Mouse (Mus musculus): ENCODE results near the gene Stap2. TPM values are rescaled to one million over a fixed set of nuclear protein-coding genes. Genes with fewer than 3 reads are reported as not detected.

The Stap2 gene
- not detected in 2 replicates for total RNA-seq (2015; ENCODE audit: low replicate concordance)
- 0.98 TPM in 1 of 2 replicates, not detected in the other for total RNA-seq (2017; ENCODE audit: low replicate concordance)

- ATAC-seq (replicated peaks; ENCODE audit: low FRiP score, poor library complexity, severe bottlenecking) = no peak
Observed at GRCm38 (mm10) chr17:56005415-56006061, at the start of gene Stap2, which contains the start of gene Mpnd. Stap2 (minus strand) TSS chr17:56005584. Mpnd (plus strand) TSS chr17:56005711.

GRCm38 (mm10) chr17:56054938-56055337 is 49.6 kb upstream of the Stap2 start:
- no peak for ATAC-seq (replicated peaks; ENCODE audit: low FRiP score, poor library complexity, severe bottlenecking)

- ATAC-seq (replicated peaks; ENCODE audit: low FRiP score, poor library complexity, severe bottlenecking) = no peak
Observed at GRCm38 (mm10) chr17:56051369-56051768, 46.0 kb upstream of the Stap2 start.

GRCm38 (mm10) chr17:56040857-56041163 is 35.4 kb upstream of the Stap2 start:
- no peak for ATAC-seq (replicated peaks; ENCODE audit: low FRiP score, poor library complexity, severe bottlenecking)

DNA sequence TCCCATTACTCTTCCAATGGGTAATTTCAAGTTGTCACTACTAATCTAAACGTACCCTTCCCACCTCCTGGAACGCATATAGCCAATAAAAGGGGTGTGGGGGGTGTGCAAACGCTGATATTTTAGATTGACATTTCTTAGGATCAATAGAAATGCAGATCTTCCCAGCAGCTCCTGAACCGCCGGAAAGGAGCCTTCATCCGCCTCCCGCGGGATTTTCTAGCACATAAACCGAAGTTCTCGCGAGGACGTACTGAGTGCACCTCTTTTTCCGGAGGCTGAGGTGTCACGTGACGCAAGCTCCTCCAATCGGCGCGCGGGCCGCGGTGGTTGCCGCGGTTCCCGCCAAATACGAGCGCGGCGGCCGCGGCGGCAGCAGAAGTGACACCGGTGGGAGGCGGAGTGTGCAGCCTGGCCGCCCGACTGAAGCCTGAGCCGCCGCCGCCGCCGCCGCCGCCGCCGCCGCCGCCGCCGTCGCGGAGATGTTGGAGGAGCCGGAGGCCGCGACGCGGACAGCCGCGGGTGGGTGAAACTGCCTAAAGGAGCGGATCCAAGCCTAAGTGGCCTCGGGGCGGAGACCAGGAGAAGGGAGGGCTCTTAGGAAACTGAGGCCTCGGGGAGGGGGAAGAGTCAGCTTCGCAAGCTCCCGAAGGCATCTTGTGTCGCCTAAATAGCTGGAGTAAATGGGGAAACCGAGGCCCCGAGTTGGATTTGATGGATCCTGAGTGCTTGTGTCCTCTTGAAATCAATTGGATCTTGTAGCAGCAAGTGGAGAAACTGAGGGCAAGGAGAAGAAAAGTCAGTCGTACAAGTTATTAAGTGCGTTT is 34.9 kb upstream of the Stap2 start, which contains the start of gene Chaf1a:
Gene Chaf1a (plus strand): TSS at position 410 of the 827 bp plus-strand sequence.
- peak; percentile 81 for ATAC-seq (replicated peaks; ENCODE audit: low FRiP score, poor library complexity, severe bottlenecking)

DNA sequence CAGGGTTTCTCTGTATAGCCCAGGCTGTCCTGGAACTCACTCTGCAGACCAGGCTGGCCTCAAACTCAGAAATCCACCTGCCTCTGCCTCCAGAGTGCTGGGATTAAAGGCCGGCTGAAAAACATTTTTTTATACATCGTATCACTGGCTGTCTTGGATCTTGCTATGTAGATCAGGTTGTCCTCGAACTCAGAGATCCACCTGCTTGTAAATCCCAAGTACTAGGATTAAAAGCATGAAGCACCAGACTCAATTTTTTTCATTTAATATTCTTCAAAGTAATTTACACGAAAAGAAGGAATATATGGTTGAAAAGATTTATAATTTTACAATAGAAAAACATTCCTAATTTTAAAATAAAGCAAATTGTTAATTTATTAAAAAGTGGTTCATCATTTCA is 34.0 kb upstream of the Stap2 start:
- ATAC-seq (replicated peaks; ENCODE audit: low FRiP score, poor library complexity, severe bottlenecking) = no peak

DNA sequence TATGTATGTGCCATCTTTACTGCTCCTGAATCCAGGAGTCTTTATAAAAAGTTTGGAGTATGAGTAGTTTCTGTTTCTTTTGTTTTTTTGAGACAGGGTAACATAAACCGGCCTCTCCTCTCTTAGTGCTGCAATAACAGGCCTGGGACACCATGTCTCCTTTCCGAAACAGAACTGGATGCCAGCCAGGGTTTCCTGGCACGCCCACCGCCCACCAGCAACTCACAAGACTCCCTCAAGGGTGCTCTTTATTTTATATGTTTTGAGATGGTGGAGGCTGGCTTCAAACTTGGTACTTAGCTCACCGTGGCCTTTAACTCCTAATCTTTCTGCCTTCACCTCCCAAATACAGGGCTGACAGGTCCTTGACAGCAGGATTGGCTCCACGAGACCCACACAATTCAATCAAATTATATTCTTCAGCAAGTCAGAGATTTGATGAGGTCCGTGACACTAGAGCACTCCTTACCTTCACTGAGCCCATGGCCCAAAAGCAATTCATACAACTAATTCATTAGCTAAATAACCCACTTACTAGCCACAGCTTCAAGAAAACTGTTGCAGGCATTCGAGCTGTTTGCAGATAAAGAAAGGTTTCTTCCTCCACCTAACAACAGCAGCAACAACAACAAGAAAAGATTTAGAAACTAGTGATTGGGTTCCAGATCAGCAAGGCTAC is 33.3 kb upstream of the Stap2 start:
- no peak for ATAC-seq (replicated peaks; ENCODE audit: low FRiP score, poor library complexity, severe bottlenecking)

- ATAC-seq (replicated peaks; ENCODE audit: low FRiP score, poor library complexity, severe bottlenecking) = no peak; the same call in 1 of the 2 replicates
Observed at GRCm38 (mm10) chr17:56036901-56037287, 31.5 kb upstream of the Stap2 start.

- ATAC-seq (replicated peaks; ENCODE audit: low FRiP score, poor library complexity, severe bottlenecking) = peak; percentile 85
Observed at GRCm38 (mm10) chr17:56036176-56036900, 31.0 kb upstream of the Stap2 start, which contains the start of gene Sh3gl1. Sh3gl1 (minus strand) TSS chr17:56036635.

DNA sequence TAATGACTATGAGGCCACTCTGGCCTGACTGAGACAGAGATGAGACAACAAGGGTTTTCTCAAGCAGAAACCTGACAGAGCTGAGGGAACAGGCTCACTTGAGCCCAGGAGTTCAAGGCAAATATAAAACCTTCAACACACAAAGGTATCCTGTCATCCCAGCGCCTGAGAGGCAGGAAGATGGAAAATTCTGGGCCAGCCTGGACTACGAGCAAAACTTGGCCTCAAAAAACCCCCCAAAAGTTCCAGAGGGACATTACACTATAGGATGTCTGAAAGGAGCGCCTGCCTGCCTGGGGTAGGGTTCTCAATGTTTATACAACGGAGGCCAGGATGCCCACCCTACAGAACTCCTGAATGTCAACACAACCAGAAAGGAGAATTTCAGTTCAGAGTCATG is 29.8 kb upstream of the Stap2 start:
- no peak for ATAC-seq (replicated peaks; ENCODE audit: low FRiP score, poor library complexity, severe bottlenecking)

DNA sequence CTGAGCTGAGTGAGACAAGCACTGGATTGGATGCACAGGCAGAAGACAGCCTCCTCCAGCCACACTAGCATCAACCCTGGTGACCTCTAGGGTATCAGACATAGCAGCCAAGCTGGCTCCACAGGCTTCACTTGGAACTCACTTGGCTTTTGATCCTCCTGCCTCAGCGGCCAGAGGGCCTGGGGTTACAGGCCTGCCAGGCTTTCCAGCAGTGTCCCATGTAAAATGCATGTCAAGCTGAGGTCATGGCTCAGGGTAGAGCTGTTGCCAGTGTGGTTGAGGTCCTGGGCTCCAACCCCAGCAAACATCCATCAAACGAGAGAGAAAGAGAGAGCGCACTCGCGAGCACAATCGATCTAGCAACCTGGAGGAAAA is 29.3 kb upstream of the Stap2 start:
- ATAC-seq (replicated peaks; ENCODE audit: low FRiP score, poor library complexity, severe bottlenecking) = no peak

GRCm38 (mm10) chr17:56034040-56034725 is 28.8 kb upstream of the Stap2 start:
- no peak for ATAC-seq (replicated peaks; ENCODE audit: low FRiP score, poor library complexity, severe bottlenecking)

- no peak for ATAC-seq (replicated peaks; ENCODE audit: low FRiP score, poor library complexity, severe bottlenecking)
Observed at GRCm38 (mm10) chr17:56032831-56033230, 27.4 kb upstream of the Stap2 start.

- no peak for ATAC-seq (replicated peaks; ENCODE audit: low FRiP score, poor library complexity, severe bottlenecking)
Observed at GRCm38 (mm10) chr17:56032127-56032733, 26.8 kb upstream of the Stap2 start.

DNA sequence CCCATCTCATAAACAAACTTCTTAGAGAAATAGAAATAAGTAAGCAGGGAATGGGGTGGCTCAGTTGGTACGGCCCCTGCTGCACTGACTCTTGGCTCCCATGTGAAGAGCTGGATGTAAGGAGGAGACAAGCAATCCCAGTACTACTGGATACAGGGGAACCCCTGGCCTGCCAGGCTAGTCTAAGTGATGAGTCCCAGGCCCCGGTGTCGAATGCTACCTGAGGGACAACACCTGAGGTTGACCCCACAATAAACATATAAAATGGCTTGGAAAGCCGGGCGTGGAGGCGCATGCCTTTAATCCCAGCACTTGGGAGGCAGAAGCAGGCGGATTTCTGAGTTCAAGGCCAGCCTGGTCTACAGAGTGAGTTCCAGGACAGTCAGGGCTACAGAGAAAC is 26.0 kb upstream of the Stap2 start:
- ATAC-seq (replicated peaks; ENCODE audit: low FRiP score, poor library complexity, severe bottlenecking) = no peak

DNA sequence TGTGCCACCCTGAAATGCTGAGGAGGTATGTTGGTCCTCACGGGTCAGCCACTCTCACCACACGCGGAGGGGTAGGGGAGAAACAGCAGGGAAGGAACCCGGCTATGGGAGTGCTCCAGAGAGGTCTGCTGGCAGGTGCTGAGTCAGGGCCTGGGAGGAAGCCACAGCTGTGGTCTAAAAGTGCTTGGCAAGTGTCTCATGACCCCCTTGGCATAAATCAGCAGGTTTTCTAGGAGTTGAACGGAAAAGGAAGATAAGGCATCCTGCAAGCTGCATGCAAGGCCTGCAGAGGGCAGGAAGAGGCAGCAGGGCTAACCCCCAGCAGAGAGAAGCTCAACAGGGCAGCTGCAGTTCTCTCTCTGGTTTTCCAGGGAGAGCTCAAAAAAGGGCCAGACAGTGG is 25.5 kb upstream of the Stap2 start:
- no peak for ATAC-seq (replicated peaks; ENCODE audit: low FRiP score, poor library complexity, severe bottlenecking)

GRCm38 (mm10) chr17:56030238-56030870 is 25.0 kb upstream of the Stap2 start:
- no peak for ATAC-seq (replicated peaks; ENCODE audit: low FRiP score, poor library complexity, severe bottlenecking)

DNA sequence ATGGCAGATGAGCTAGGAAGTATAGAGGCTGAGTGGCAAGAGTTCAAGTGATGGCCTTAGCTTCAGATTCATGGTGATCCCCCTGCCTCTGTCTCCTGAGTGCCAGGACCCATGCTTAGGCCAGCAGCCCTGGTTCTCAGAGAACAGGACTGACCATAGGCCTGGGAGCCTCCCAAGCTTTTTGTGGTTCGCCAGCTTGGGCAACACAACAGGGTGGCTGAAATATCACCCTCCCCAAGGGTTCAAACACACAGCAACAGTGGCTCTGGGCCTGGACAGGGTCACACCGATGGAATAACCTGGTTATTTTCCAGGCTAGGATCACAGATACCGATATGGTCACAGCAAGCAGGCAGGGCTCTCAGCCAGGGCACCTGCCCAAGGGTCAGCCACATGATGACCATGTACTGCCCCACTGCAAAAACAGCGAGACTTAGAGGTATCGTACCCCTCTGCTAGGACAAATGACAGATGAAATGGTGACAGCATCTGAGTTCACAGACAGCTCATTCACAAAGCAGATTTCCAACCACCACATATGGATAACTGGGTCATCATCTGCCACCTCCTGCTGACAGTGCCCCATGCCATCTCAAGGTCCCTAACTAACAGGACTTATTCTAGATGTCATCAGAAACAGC is 22.5 kb upstream of the Stap2 start:
- ATAC-seq (replicated peaks; ENCODE audit: low FRiP score, poor library complexity, severe bottlenecking) = no peak
